Mouse (Mus musculus) liver, embryonic 12.5 days (tissue): ENCODE measurements around the gene Prim2. TPM values are rescaled to one million over a fixed set of nuclear protein-coding genes. Genes with fewer than 3 reads are reported as not detected.

Experiments used
- ATAC-seq: fragments of 200-750 bp; cut with Nextera tagmentation; 2 replicates; pipeline ENCODE4 v1.8.0; 2017; ENCODE audit warnings: moderate number of reproducible peaks, mild to moderate bottlenecking, moderate library complexity
- H3K27ac ChIP-seq: fragments of 300-500 bp; sonication (generic); 2 replicates; pipeline ENCODE4 v1.5.1; 2016; ENCODE audit warnings: mild to moderate bottlenecking
- H3K27me3 ChIP-seq: fragments of 300-500 bp; sonication (generic); replicated peaks from 2 replicates; pipeline ENCODE4 v1.6.1; 2016; ENCODE audit warnings: mild to moderate bottlenecking, moderate library complexity
- H3K36me3 ChIP-seq: fragments of 300-500 bp; sonication (generic); 2 replicates; pipeline ENCODE4 v1.6.1; 2016; ENCODE audit warnings: mild to moderate bottlenecking, moderate library complexity
- H3K4me1 ChIP-seq: fragments of 300-500 bp; sonication (generic); 2 replicates; pipeline ENCODE4 v1.6.1; 2016
- H3K4me2 ChIP-seq: fragments of 300-500 bp; sonication (generic); 2 replicates; pipeline ENCODE4 v1.6.1; 2016; ENCODE audit warnings: mild to moderate bottlenecking, moderate library complexity
- H3K4me3 ChIP-seq: fragments of 300-500 bp; sonication (generic); 2 replicates; pipeline ENCODE4 v1.5.1; 2016; ENCODE audit warnings: mild to moderate bottlenecking, moderate library complexity
- H3K9ac ChIP-seq: fragments of 300-500 bp; sonication (generic); 2 replicates; pipeline ENCODE4 v1.6.1; 2016; ENCODE audit warnings: mild to moderate bottlenecking, moderate library complexity
- H3K9me3 ChIP-seq: fragments of 300-500 bp; sonication (generic); replicated peaks from 2 replicates; pipeline ENCODE4 v1.6.1; 2016; ENCODE audit warnings: mild to moderate bottlenecking, moderate library complexity
- WGBS: fragments of 180-500 bp; shearing (Covaris S2); methylation state at CpG from one replicate; pipeline ENCODE4 v1.1.7; 2016; ENCODE audit not compliant: insufficient replicate concordance; 5-methylcytosine and 5-hydroxymethylcytosine counted together
- polyA plus RNA-seq: library from polyadenylated mRNA; unstranded; fragments of >200 nt; fragmentation: Nextera tagmentation; extraction: Ambion mirVana; gene quantifications from 2 replicates; pipeline ENCODE4 v1.2.1, GENCODE M21; 2016

Prim2 gene
- polyA plus RNA-seq, 1 experiment from 2014 or later = 49.2 TPM

DNA sequence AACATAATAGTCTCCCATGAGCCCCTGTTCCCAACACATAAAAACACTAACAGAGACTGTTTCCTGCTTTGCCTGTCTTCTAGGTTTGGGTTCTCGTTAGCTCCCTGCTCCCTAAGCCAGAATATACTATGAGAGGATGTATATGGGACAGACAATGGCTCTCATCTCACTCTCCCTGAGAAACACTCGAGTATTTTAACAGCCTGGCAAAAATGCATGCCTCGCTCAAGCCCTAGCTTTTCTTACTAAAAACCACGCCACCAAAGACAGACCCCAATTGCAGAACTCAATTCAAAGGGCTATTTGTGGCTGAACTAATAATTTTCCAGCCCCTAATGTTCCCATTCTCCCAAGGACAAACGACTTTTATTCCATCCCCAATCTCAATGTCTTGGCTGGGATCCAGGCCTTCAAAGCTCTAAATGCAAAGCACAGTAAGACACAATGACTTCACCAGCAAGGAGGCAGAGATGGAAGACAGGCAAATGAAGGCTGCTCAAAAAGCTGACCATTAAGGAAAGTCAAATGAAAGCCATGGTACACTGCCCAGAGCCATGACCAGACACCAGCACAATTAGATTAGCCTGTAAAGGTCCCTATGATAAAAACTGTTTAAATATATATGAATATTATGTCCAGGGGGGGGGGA is 70.5 kb downstream of the Prim2 start:
- H3K9ac ChIP-seq = no peak overlapping the region
- H3K9me3 ChIP-seq = no peaks in the 10 kb centered on the region
- H3K4me1 ChIP-seq = peaks cover 30% of the 10 kb centered on the region
- no peak overlapping the region for H3K27ac ChIP-seq
- WGBS = 86% methylated on average over 5 of the region's 5 CpGs
- H3K4me2 ChIP-seq = no peak overlapping the region
- H3K36me3 ChIP-seq = peaks cover 22% of the 10 kb centered on the region
- no peak overlapping the region for H3K4me3 ChIP-seq
- H3K27me3 ChIP-seq = no peaks in the 10 kb centered on the region
- ATAC-seq = no peak

DNA sequence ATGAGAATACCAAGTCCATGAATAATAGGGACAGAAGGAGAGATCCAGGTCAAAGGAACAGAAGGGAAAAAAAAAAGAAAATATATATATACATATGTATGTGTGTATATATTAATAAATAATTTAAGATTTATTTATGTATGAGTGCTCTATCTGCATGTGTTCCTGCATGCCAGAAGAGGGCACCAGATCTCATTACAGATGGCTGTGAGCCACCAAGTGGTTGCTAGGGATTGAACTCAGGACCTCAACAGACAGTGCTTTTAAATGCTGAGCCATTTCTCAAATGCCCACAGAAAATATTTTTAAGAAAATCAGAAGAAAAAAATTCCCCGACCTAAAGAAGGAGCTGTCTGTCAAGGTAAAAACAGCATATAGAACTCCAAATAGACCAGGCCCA is 72.6 kb downstream of the Prim2 start:
- WGBS = 55% methylated on average over 1 of the region's 1 CpGs
- Histone ChIP-seq H3K27me3 (no peaks in the 10 kb centered on the region), H3K4me2 (no peak overlapping the region), H3K9ac (no peak overlapping the region), H3K27ac (no peak overlapping the region), H3K4me3 (no peak overlapping the region), H3K9me3 (no peaks in the 10 kb centered on the region), H3K4me1 (peaks cover 13% of the 10 kb centered on the region), H3K36me3 (peaks cover 22% of the 10 kb centered on the region)
- ATAC-seq = no peak

DNA sequence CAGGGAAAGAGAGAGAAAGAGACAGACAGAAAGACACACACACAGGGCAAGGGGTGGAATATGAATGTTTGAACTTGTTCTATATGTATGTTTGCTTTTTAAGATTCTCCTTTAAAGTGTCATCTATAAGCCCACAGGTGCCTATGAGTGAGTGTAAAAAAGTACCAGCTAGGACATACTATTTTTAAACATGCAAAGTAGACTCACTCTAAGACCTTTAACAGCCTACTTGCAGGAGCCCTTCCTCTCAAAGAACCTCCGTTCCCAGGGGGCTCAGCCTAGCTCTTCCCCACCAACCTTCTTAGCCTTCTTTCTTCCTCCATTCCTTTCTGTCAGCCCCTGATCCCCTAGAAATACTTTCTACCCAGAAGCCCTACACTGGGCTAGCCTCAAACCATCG is 73.7 kb downstream of the Prim2 start:
- WGBS = 80% methylated on average over 2 of the region's 2 CpGs

DNA sequence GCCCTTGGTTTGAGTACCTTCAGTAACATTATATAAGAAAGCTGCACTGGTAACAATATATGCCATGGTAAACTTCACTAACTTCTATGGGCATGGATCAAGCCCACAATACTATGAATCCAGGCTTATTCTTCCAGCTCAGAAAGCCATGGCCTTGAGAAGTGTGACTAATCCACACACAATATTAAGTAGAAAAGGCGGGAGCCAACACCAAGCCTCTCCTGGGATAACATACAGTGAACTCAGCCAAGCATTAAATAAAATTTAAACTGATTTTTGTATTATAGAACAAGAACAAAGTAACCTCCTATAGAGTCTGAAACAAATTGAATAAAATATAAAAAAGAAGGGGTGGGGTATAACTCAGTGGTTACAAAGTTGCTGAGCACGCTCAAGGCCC is 74.6 kb downstream of the Prim2 start:
- 88% methylated on average over 2 of the region's 2 CpGs for WGBS
- ATAC-seq = no peak

More for the DNA sequence above, 73.7 kb downstream of the Prim2 start:
- Histone ChIP-seq H3K9ac (no peak overlapping the region; the same call in 1 of the 2 replicates), H3K4me1 (peaks cover 9% of the 10 kb centered on the region), H3K27me3 (no peaks in the 10 kb centered on the region), H3K27ac (no peak overlapping the region), H3K4me2 (no peak overlapping the region), H3K9me3 (no peaks in the 10 kb centered on the region), H3K36me3 (peaks cover 22% of the 10 kb centered on the region), H3K4me3 (no peak overlapping the region)
- no peak for ATAC-seq

DNA sequence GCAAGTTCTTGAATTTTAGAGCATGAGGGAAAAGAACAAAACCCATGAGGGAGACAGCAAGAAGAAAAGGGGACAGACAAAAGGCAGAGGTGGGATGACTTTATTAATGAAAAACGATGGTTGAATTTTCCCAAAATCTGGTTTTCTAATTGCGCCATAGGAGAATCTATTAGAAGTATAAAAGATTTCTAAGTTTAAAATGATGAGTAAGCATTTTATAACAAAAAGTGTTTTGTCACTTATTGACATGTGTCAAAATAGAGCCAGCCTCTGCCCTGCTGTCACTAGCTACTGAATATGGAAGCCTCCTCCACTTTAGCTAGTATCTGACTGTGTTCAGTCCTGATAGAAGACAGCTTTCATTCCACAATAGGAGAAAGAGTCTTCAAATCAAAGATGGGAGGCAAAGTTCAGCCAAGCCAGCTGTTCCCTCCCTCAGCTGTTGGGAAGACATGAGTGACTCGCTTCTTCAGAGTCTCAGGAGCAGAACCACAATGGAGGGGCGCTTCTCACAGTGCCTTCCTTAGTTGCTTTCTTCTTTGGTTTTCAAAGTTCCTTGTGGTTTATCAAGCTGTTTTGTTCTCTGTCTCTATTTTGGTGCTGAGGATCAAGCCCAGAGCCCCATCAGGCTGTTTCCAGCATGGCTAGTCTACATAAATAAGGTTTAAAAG is 75.7 kb downstream of the Prim2 start:
- WGBS = 89% methylated on average over 4 of the region's 4 CpGs
- Histone ChIP-seq H3K4me1 (0 out of 2 replicates have a peak, but pooled peaks cover 2% of the 10 kb centered on the region), H3K27me3 (no peaks in the 10 kb centered on the region), H3K4me3 (no peak overlapping the region), H3K9ac (no peak overlapping the region), H3K4me2 (no peak overlapping the region), H3K36me3 (peaks cover 17% of the 10 kb centered on the region), H3K9me3 (no peaks in the 10 kb centered on the region), H3K27ac (no peak overlapping the region)
- ATAC-seq = no peak

More for the DNA sequence above, 74.6 kb downstream of the Prim2 start:
- no peaks in the 10 kb centered on the region for H3K27me3 ChIP-seq
- H3K4me1 ChIP-seq = peaks cover 4% of the 10 kb centered on the region; the same call in 1 of the 2 replicates
- peaks cover 24% of the 10 kb centered on the region for H3K36me3 ChIP-seq
- no peak overlapping the region for H3K9ac ChIP-seq
- no peaks in the 10 kb centered on the region for H3K9me3 ChIP-seq
- H3K4me3 ChIP-seq = no peak overlapping the region
- no peak overlapping the region for H3K4me2 ChIP-seq
- no peak overlapping the region for H3K27ac ChIP-seq

DNA sequence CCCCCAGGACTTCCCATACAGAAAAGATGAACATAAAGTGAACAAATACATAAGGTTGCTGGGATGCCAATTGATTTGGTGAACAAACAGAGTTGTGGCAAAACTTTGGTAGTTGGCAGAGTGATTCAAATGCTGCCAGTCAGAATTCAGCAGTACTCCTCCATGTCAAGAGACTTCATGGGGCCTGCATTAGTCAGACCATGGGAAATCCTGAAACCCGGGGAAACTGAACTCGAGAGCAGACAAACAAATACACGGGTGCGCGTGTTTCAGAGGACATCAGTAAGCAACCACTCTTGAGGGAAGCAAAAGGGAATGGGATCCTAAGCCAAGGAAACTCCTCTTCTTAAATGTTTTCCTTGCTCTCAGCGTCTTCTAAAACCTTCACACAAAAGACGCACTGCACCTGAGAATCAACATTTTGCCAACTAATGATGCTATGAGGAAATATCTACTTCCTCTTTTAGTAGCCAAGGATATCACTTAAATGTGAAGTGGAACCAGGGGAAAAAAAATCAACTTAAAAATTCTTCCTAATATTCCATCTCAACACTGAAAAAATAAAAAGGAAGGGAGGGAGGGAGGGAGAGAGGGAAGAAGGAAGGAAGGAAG is 77.5 kb downstream of the Prim2 start:
- Histone ChIP-seq H3K4me1 (0 out of 2 replicates have a peak, but pooled peaks cover 2% of the 10 kb centered on the region), H3K36me3 (peaks cover 8% of the 10 kb centered on the region), H3K4me2 (no peak overlapping the region), H3K4me3 (no peak overlapping the region), H3K27me3 (no peaks in the 10 kb centered on the region), H3K9ac (no peak overlapping the region), H3K9me3 (no peaks in the 10 kb centered on the region), H3K27ac (no peak overlapping the region)
- ATAC-seq = no peak
- 85% methylated on average over 7 of the region's 7 CpGs for WGBS

DNA sequence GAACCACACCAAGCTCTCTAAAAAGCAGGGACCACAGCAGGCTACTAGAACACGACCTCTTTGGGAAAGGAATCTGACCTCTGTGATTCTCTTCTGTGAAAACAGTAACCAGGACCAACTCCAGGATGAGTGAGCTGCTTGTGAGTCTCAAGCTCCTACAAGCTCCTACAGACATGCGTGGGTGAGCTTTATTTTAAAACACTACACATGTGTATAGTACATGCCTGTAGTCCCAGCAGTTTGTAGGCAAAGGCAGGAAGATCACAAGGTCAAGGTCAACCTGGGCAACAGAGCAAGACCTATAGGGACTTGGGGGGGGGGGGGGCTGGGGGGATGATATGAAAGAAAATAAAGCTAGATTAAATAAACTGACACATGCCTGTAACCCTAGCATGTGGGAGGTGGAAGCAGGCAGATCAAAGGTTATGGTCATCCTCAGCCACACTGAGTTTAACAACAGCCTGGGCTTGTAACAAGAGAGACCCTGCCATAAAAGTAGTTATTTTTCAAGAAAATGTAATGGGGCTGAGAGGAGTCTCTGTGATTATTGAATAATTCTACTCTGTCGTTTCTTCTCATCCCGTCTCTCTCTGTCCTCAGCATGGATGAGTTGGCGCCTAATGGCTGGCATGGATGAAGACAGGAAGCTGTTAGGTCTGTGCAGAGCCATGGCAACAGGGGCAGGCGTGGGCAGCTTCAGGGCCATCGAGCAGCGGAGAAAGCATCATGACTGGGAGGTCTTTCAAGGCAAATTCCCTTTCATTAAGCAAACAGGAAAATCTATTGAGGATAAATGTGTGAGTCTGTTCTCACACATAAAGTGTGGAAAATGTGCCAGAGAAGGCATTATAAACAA is 78.8 kb downstream of the Prim2 start:
- Histone ChIP-seq H3K36me3 (peaks cover 8% of the 10 kb centered on the region), H3K9me3 (no peaks in the 10 kb centered on the region), H3K9ac (no peak overlapping the region), H3K27me3 (no peaks in the 10 kb centered on the region), H3K4me1 (0 out of 2 replicates have a peak, but pooled peaks cover 2% of the 10 kb centered on the region), H3K27ac (no peak overlapping the region), H3K4me2 (no peak overlapping the region), H3K4me3 (no peak overlapping the region)
- no peak for ATAC-seq
- WGBS = 84% methylated on average over 8 of the region's 8 CpGs

DNA sequence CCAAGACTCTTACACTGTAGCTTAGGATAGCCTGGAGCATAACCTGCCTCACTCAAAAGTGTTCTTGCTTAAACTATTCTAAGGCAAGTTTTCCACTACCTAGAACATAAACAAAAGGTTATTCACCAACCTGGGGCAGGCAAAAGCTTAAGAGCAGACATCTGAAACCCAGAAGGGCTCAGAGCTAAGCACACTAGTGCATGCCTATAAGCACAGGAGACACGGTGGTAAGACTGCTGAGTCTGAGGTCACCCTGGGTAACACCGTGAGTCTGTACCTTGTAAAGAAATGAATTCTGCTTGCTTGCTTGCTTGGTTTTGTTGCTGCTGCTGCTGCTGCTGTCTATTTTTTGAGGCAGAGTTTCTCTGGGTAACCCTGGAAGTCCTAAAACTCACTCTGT is 80.1 kb downstream of the Prim2 start:
- H3K27ac ChIP-seq = 0 out of 2 replicates have a peak overlapping the region, but pooled peaks have one; percentile 13
- WGBS = 68% methylated on average over 2 of the region's 2 CpGs
- H3K4me2 ChIP-seq = no peak overlapping the region
- no peaks in the 10 kb centered on the region for H3K27me3 ChIP-seq
- H3K4me1 ChIP-seq = peaks cover 8% of the 10 kb centered on the region; the same call in 1 of the 2 replicates
- peaks cover 18% of the 10 kb centered on the region for H3K36me3 ChIP-seq
- no peak overlapping the region for H3K4me3 ChIP-seq
- H3K9ac ChIP-seq = no peak overlapping the region
- ATAC-seq = no peak
- no peaks in the 10 kb centered on the region for H3K9me3 ChIP-seq

DNA sequence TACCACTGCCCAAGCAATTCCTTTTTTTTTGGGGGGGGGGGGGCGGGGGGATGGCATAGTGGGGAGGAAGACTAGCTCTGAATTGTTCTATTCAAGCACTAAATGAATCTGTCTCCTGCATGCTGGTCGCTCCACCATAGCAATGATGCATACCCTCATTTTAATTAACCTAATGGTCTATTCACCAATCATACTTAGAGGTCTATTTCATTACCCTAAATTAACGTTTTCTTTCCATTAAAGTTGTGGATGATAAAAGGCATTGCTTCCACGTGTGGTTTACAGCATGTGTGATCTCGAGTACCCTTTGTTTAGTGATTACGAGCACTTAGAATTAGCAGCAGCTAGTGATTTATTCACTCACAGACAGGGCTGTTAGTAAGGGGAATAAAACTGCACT is 81.0 kb downstream of the Prim2 start:
- H3K27ac ChIP-seq = no peak overlapping the region
- H3K9ac ChIP-seq = no peak overlapping the region
- H3K36me3 ChIP-seq = peaks cover 18% of the 10 kb centered on the region
- H3K27me3 ChIP-seq = no peaks in the 10 kb centered on the region
- no peak overlapping the region for H3K4me3 ChIP-seq
- no peaks in the 10 kb centered on the region for H3K9me3 ChIP-seq
- WGBS = 68% methylated on average over 6 of the region's 6 CpGs
- peaks cover 8% of the 10 kb centered on the region; the same call in 1 of the 2 replicates for H3K4me1 ChIP-seq
- no peak for ATAC-seq
- H3K4me2 ChIP-seq = no peak overlapping the region

DNA sequence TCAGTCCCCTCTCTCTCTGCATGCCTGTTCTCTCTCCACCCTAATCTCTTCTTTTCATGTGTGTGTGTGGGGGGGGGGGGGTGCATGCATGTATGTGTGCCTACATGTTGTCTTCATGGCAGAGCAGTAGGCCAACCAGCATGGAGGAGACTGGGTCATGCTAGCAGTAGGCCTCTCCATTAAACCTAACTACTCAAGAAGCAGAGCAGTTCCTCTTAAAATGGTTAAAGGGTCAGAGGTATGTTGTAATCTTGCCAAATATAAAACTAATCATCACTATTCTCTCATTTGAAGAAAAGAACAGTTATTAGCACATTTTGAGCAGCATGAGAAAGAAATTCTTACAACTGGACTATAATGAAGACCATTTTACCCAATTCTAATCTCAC is 85.0 kb downstream of the Prim2 start:
- H3K27ac ChIP-seq = no peak overlapping the region
- H3K9ac ChIP-seq = no peak overlapping the region
- H3K36me3 ChIP-seq = peaks cover 14% of the 10 kb centered on the region; the same call in 1 of the 2 replicates
- no peak overlapping the region for H3K4me2 ChIP-seq
- H3K27me3 ChIP-seq = no peaks in the 10 kb centered on the region
- ATAC-seq = no peak
- no peaks in the 10 kb centered on the region for H3K9me3 ChIP-seq
- H3K4me3 ChIP-seq = no peak overlapping the region
- H3K4me1 ChIP-seq = peaks cover 17% of the 10 kb centered on the region; the same call in 1 of the 2 replicates

DNA sequence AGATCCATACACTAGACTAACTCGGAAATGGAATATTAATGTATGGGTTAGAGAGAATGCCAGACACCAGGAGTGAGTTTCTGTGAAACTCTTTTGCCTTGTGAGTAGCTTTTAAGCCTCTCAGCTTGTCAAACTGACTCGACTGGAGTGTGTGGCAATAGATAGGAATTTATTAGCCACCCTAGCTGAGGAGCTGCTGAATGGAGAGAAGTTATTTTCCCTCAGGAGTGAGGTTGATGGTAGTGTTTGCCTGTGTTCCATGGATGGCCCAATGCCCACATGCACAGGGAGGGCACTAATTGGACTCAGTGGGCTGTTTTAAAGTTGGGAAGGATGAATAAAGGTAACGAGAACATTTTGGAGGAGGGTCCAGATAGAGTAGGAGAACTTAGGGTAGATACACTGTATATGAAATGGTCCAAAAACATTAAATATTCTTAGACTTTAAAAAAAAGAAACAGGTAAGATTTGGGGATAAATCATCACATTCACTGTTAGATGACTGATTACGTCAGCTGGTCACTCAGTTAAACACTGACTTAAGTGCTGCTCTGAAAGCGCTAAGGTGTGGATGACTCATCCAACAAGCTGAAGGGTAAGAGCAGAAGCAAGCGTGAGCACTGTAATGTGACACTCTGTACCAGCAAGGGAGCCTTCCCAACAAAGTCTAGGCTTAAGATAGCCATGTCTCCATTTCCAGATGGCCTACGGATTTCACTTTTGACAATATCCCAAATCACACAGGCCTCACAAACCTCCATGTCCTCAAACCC is 85.6 kb downstream of the Prim2 start:
- ATAC-seq = no peak
- Histone ChIP-seq H3K9me3 (no peaks in the 10 kb centered on the region), H3K9ac (no peak overlapping the region), H3K4me1 (peaks cover 17% of the 10 kb centered on the region; the same call in 1 of the 2 replicates), H3K4me3 (no peak overlapping the region), H3K27ac (no peak overlapping the region), H3K27me3 (no peaks in the 10 kb centered on the region), H3K4me2 (no peak overlapping the region), H3K36me3 (peaks cover 14% of the 10 kb centered on the region; the same call in 1 of the 2 replicates)
- 85% methylated on average over 7 of the region's 7 CpGs for WGBS
